Mouse (Mus musculus): ENCODE measurements at regions not wholly inside any gene's neighbourhood (a gene's known extent, or its start where the extent isn't known, plus 50 kb on each side); places are given as distances from the start of the nearest gene placed in this dataset.
"Not testable (repeated sequence)": the region's sequence is repeated elsewhere in the genome, so short reads cannot be mapped to it uniquely, and the experiment has no call there.

- no peak for DNase-seq
Observed at GRCm38 (mm10) chr6:100423636-100424035, 136.4 kb upstream of the Rybp start.

GRCm38 (mm10) chr6:100422603-100423002, 135.3 kb upstream of the Rybp start:
- DNase-seq, result no peak

GRCm38 (mm10) chr6:100421706-100422578, 134.7 kb upstream of the Rybp start:
- no peak for DNase-seq

- DNase-seq, result no peak
Observed at GRCm38 (mm10) chr6:100420602-100421001, 133.3 kb upstream of the Rybp start.

GRCm38 (mm10) chr6:100419782-100420540, 132.7 kb upstream of the Rybp start:
- no peak for DNase-seq

- DNase-seq, result peak; percentile 26
Observed at GRCm38 (mm10) chr6:100416046-100416445, 128.8 kb upstream of the Rybp start.

- DNase-seq, result no peak
Observed at GRCm38 (mm10) chr6:100415514-100415913, 128.2 kb upstream of the Rybp start.

GRCm38 (mm10) chr6:100414836-100415235, 127.6 kb upstream of the Rybp start:
- no peak for DNase-seq

- no peak for DNase-seq
Observed at GRCm38 (mm10) chr6:100412486-100412885, 125.2 kb upstream of the Rybp start.

GRCm38 (mm10) chr6:100411968-100412367, 124.7 kb upstream of the Rybp start:
- no peak for DNase-seq

- DNase-seq, result no peak
Observed at GRCm38 (mm10) chr6:100410067-100410631, 122.9 kb upstream of the Rybp start.

- DNase-seq, result no peak
Observed at GRCm38 (mm10) chr6:100408826-100409225, 121.5 kb upstream of the Rybp start.

GRCm38 (mm10) chr6:100406504-100406903, 119.2 kb upstream of the Rybp start:
- DNase-seq, result no peak

- DNase-seq, result no peak
Observed at GRCm38 (mm10) chr6:100404161-100404560, 116.9 kb upstream of the Rybp start.

- DNase-seq, result no peak
Observed at GRCm38 (mm10) chr6:100402716-100403115, 115.4 kb upstream of the Rybp start.

GRCm38 (mm10) chr6:100401728-100402127, 114.4 kb upstream of the Rybp start:
- DNase-seq, result no peak

GRCm38 (mm10) chr6:100399387-100399786, 112.1 kb upstream of the Rybp start:
- not testable (repeated sequence) for DNase-seq

GRCm38 (mm10) chr6:100396311-100397200, 109.3 kb upstream of the Rybp start:
- DNase-seq, result no peak

GRCm38 (mm10) chr6:100390258-100390910, 103.1 kb upstream of the Rybp start:
- no peak for DNase-seq

- DNase-seq, result no peak
Observed at GRCm38 (mm10) chr6:100387042-100387441, 99.8 kb upstream of the Rybp start.

GRCm38 (mm10) chr6:100385640-100386039, 98.4 kb upstream of the Rybp start:
- DNase-seq, result no peak

- DNase-seq, result peak; percentile 18
Observed at GRCm38 (mm10) chr6:100381046-100381445, 93.8 kb upstream of the Rybp start.
